In the genomic region with DNA sequence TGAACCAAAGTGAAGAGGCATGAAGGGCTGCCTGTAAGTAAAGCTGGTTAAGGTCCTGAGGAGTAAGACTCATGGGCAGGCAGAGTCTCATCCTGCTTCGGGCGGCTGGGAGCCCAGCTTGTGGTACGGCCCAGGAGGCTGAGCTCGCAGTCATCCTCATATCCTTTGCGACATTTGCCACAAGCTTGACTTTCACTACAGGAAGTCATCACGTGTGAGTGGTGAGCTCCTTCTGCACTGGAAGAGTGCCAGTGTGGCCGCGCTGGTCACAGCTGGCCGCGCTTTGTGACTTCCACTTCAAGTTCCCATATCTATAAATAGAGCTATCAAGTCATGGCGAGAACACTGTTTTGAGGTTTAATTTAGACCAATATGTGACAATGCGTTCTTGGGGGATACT, we compare ENCODE assay signal across 8 mouse cellular contexts. TPM values are rescaled to one million over a fixed set of nuclear protein-coding genes. Genes with fewer than 3 reads are reported as not detected.
DNase-seq lines count a peak whose midpoint lies in the region; ATAC-seq and TF ChIP-seq lines count a peak whose summit lies in the region.

No protein-coding gene starts in this region.

- DNase-seq in embryonic facial prominence, embryonic 14.5 days (ENCODE audit: low spot score) = peak; percentile 29
- DNase-seq in embryonic facial prominence, embryonic 10.5 days (ENCODE audit: low spot score) = no peak
- DNase-seq in CD4-positive helper T cell, adult 2 months (ENCODE audit: low read depth, low spot score) = peak; percentile 33
- peak; percentile 77 to 89 for DNase-seq in heart, adult 2 months
- DNase-seq in liver, embryonic 14.5 days (ENCODE audit: low read depth in 3 of 3, low spot score in 3 of 3) = peak in 2 of 3 experiments; percentile 9 to 10
- DNase-seq in spleen, adult 12 weeks (ENCODE audit: low spot score) = peak; percentile 54
- no peak for DNase-seq in adipocyte (ENCODE audit: low spot score)

- no peaks in the 10 kb centered on the region for H3K27me3 ChIP-seq in embryonic facial prominence, embryonic 14.5 days (replicated peaks; ENCODE audit: control insufficient read depth, insufficient read depth, low read length)
- H3K27me3 ChIP-seq in embryonic facial prominence, embryonic 10.5 days (replicated peaks; ENCODE audit: low read depth, poor library complexity, severe bottlenecking) = no peaks in the 10 kb centered on the region
- H3K27me3 ChIP-seq in heart, adult 2 months (ENCODE audit: control insufficient read depth, insufficient read depth, low read length) = no peaks in the 10 kb centered on the region
- H3K27me3 ChIP-seq in liver, embryonic 14.5 days (ENCODE audit: control insufficient read depth, insufficient read depth, low read length) = no peaks in the 10 kb centered on the region

- intact Hi-C loops in heart, adult 2 months (cut with DNase I) = loop anchor here (5.0 kb wide), 1 partner anchor 38 kb away; no protein-coding TSS in a partner anchor

- H3K27ac ChIP-seq in embryonic facial prominence, embryonic 14.5 days (replicated peaks; ENCODE audit: low read depth, low read length) = no peak overlapping the region
- H3K27ac ChIP-seq in embryonic facial prominence, embryonic 10.5 days (replicated peaks) = no peak overlapping the region
- H3K27ac ChIP-seq in heart, adult 2 months = peak overlapping the region; percentile 61
- no peak overlapping the region for H3K27ac ChIP-seq in liver, embryonic 14.5 days

- H3K4me2 ChIP-seq in embryonic facial prominence, embryonic 14.5 days (ENCODE audit: low read depth, low read length) = no peak overlapping the region
- no peak overlapping the region for H3K4me2 ChIP-seq in liver, embryonic 14.5 days (ENCODE audit: low read depth)

- no peak overlapping the region for H3K9ac ChIP-seq in embryonic facial prominence, embryonic 14.5 days (ENCODE audit: low read depth, low read length)
- H3K9ac ChIP-seq in heart, adult 2 months (ENCODE audit: low read depth, low read length) = 0 out of 2 replicates have a peak overlapping the region, but pooled peaks have one; percentile 16
- no peak overlapping the region for H3K9ac ChIP-seq in liver, embryonic 14.5 days (replicated peaks)

- no peak overlapping the region for H3K4me3 ChIP-seq in embryonic facial prominence, embryonic 14.5 days (ENCODE audit: low read depth, low read length)
- H3K4me3 ChIP-seq in embryonic facial prominence, embryonic 10.5 days = no peak overlapping the region
- H3K4me3 ChIP-seq in heart, adult 2 months = no peak overlapping the region
- H3K4me3 ChIP-seq in liver, embryonic 14.5 days (ENCODE audit: insufficient read depth in 1 of 2, low read depth in 2 of 2, low read length in 2 of 2) = no peak overlapping the region

- 82% methylated on average over 12 of the region's 12 CpGs for WGBS in embryonic facial prominence, embryonic 14.5 days
- 90% methylated on average over 12 of the region's 12 CpGs for WGBS in embryonic facial prominence, embryonic 10.5 days
- WGBS in heart, adult 2 months = 1% methylated on average over 12 of the region's 12 CpGs
- WGBS in liver, embryonic 14.5 days (ENCODE audit: insufficient replicate concordance) = 7% methylated on average over 12 of the region's 12 CpGs

- peak; percentile 72; the same call in 1 of the 2 replicates for TF ChIP-seq EP300 in heart, adult 2 months (IDR thresholded peaks at IDR 0.05; ENCODE audit: insufficient read depth, low read depth, low read length)
- no peak for TF ChIP-seq EP300 in liver, embryonic 14.5 days (IDR thresholded peaks at IDR 0.05; ENCODE audit: low read depth)

- H3K36me3 ChIP-seq in embryonic facial prominence, embryonic 14.5 days (ENCODE audit: control insufficient read depth, insufficient read depth, low read length) = no peaks in the 10 kb centered on the region
- H3K36me3 ChIP-seq in embryonic facial prominence, embryonic 10.5 days (replicated peaks) = no peaks in the 10 kb centered on the region
- H3K36me3 ChIP-seq in heart, adult 2 months (ENCODE audit: control insufficient read depth, insufficient read depth, low read length) = no peaks in the 10 kb centered on the region
- no peaks in the 10 kb centered on the region for H3K36me3 ChIP-seq in liver, embryonic 14.5 days (replicated peaks; ENCODE audit: control insufficient read depth, insufficient read depth, low read depth)

- no peaks in the 10 kb centered on the region for H3K4me1 ChIP-seq in embryonic facial prominence, embryonic 14.5 days (ENCODE audit: control insufficient read depth, insufficient read depth, low read length)
- H3K4me1 ChIP-seq in embryonic facial prominence, embryonic 10.5 days = peaks cover 7% of the 10 kb centered on the region
- H3K4me1 ChIP-seq in heart, adult 2 months (ENCODE audit: control insufficient read depth, insufficient read depth, low read length) = peaks cover 11% of the 10 kb centered on the region; the same call in 1 of the 2 replicates
- no peaks in the 10 kb centered on the region; a peak in 1 of 4 replicates for H3K4me1 ChIP-seq in liver, embryonic 14.5 days (replicated peaks; ENCODE audit: control insufficient read depth in 2 of 2, insufficient read depth in 2 of 2, low read length in 1 of 2)

- no peak for TF ChIP-seq POLR2A in heart, adult 2 months (IDR thresholded peaks at IDR 0.05; ENCODE audit: insufficient read depth, low read depth, low read length)

- no peak for ATAC-seq in embryonic facial prominence, embryonic 14.5 days (ENCODE audit: low read depth)
- no peak for ATAC-seq in liver, embryonic 14.5 days (ENCODE audit: insufficient read depth)
- no peak for ATAC-seq in erythroid progenitor cell, adult 5-6 weeks (replicated peaks; ENCODE audit: low FRiP score, poor library complexity, severe bottlenecking)

- no peak for TF ChIP-seq CTCF in heart, adult 2 months (IDR thresholded peaks at IDR 0.05)
- no peak for TF ChIP-seq CTCF in liver, embryonic 14.5 days (IDR thresholded peaks at IDR 0.05; ENCODE audit: low read depth)

- H3K9me3 ChIP-seq in embryonic facial prominence, embryonic 14.5 days (ENCODE audit: control insufficient read depth, low read length) = no peaks in the 10 kb centered on the region
- H3K9me3 ChIP-seq in embryonic facial prominence, embryonic 10.5 days = no peaks in the 10 kb centered on the region
- no peaks in the 10 kb centered on the region for H3K9me3 ChIP-seq in liver, embryonic 14.5 days (ENCODE audit: control insufficient read depth, low read length)

- no peaks in the 10 kb centered on the region for H3K79me2 ChIP-seq in heart, adult 2 months (replicated peaks; ENCODE audit: control insufficient read depth, insufficient read depth, low read length)

RNA-seq across cellular contexts. Expression of a gene that starts 18.7 kb away (rescaled TPM):
- 0.15 and 0.50 TPM in 2 replicates for polyA plus RNA-seq in embryonic facial prominence, embryonic 14.5 days (2014; fragmentation: Nextera tagmentation; extraction: Ambion mirVana)
- polyA plus RNA-seq in embryonic facial prominence, embryonic 10.5 days (2016; fragmentation: Nextera tagmentation; extraction: Ambion mirVana) = 3.8 and 15.5 TPM in 2 replicates
- total RNA-seq in heart, adult 2 months (2021) = under 1 TPM in 1 of 2 experiments, not detected in 1; 0.09 TPM
- polyA plus RNA-seq in heart, adult 2 months (2012; rRNA removed) = 0.06 TPM in 1 of 2 replicates, not detected in the other
- polyA plus RNA-seq in liver, embryonic 14.5 days (2012; rRNA removed) = 0.04 TPM in 1 of 2 replicates, not detected in the other
- polyA plus RNA-seq in liver, embryonic 14.5 days (2014; fragmentation: Nextera tagmentation; extraction: Ambion mirVana) = not detected in 2 replicates
- total RNA-seq in erythroid progenitor cell, adult 5-6 weeks (2015; ENCODE audit: low replicate concordance) = not detected in 2 replicates
- total RNA-seq in erythroid progenitor cell, adult 5-6 weeks (2017; ENCODE audit: low replicate concordance) = not detected in 2 replicates

Comparison
In these comparisons a context has a peak if more than half of its experiments do, and no peak if none do; other contexts are left out.
1. DNase-seq: peak in embryonic facial prominence, embryonic 14.5 days (single experiment), CD4-positive helper T cell, adult 2 months (single experiment), heart, adult 2 months (2 of 2), liver, embryonic 14.5 days (2 of 3) and spleen, adult 12 weeks (single experiment); none in embryonic facial prominence, embryonic 10.5 days (single experiment) and adipocyte (single experiment).